Mouse (Mus musculus): ENCODE measurements at regions not wholly inside any gene's neighbourhood (a gene's known extent, or its start where the extent isn't known, plus 50 kb on each side); places are given as distances from the start of the nearest gene placed in this dataset.

DNA sequence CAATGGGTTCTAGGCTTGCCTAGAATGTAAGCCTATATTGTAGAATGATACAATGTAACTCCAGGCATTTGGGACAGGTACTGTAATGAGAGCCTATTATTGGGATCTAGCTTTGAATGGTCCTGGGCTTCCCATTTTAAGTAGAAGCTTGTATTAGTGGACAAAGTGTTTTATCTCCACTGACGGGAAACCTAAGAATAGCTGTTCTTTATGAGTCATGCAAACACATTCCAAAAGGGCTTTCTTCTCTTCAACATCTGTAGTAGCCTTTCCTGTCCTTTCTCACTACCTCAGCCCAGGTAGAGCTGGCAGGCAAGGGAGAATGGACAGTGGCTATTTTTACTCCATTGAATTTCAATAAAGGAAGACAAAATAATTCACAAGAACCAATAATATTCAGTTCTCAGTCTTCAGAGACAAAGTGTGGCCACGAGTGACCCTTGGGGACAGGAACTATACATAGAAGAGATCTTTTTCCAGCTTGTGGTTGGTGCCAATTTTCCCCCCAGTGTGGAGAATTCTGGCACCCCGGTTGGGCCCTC lies 82.8 kb downstream of the Csl start:
- no peak for DNase-seq

DNA sequence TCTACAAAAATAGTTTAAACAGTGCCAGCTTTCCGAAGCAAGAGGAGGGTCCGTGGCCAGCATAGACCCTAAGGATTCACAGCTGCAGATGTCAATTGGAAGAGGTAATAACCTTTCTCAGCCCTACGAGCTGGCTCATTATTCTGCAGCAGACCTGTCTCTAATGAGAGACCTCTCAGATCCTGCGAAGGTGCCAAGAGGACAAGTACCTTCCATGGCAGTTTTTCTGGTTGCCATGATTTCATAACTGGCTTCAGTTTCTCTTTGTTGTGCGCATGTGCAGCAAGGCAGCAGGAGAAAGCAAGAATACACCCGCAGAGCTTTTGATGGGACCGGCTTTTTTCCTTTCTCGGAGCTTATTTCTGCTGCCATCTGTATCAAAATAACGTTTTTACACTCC lies 81.4 kb downstream of the Csl start:
- DNase-seq: no peak

DNA sequence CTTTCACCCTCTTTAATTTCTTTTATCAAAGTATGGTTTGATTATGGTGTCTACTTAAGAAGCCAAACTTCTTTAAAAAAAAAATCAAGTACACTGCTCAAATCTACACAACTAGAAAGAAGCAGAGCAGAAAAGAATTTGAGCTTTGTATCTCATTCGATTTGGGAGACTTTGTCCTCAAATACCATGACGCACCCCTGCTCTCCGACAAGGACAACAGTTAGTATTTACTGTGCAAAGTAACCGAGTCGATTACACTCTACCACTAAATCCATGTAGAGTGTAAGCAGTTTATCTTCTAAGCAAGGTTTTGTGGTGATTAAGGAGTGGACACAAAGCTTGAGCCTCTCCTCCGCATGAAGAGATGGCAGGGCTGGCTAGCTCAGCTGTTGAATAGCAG lies 79.6 kb downstream of the Csl start:
- DNase-seq: no peak

DNA sequence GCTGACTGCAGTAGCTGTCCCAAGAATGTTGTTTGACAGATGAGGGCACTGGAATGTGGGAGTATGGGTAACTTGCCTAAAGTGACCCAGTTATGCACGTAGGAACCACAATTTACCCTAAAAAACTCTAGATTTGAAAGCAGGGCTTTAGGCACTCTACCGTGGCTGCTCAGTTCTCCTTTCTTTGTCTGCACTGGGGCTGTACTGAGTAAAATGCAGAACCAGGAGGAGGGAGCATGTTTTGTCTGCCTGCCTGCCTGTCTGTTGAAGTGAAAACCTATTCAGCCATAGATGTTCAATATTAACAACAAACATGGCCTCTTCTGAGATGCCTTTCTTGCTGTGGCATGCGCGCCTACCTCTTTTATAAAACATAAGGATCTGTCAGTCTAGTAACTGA lies 77.5 kb downstream of the Csl start:
- no peak for DNase-seq

DNA sequence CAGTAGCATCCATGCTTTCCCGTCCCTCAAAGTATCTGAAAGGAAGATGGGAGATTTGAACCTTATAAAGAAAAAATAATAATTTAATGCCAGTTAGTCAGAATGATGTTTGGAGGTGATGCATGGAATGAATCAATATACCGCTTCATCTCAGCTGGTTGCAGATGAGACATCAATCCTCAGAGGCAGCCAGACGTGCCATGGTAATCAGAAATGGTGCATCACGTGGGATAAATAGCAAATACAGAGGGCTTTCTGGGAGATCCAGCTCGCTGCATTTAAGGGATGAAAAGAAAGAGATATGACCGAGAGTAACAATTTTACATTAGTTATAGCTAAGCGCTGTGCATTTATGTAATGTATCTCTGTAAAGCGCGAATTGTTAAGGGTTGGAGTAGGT lies 77.1 kb downstream of the Csl start:
- no peak for DNase-seq

DNA sequence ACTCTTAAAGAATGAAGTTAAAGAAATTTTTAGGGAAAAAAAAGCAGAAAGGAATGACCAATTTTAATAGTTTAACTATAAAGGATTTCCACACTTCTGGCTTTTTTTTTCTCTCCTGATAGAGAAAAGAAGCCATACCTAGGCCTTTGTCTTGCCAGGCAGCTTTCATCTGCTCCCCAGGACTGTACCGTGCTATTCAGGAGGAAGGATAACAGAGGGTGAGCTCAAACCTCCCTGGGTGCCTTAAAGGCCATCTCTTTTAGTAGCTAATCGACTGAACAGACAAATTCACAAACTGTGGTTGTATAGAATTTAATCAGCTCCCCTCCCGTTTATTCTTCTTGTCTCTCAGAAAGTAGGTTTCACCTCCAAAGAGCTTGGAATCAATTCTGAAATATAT lies 76.1 kb downstream of the Csl start:
- DNase-seq: no peak

DNA sequence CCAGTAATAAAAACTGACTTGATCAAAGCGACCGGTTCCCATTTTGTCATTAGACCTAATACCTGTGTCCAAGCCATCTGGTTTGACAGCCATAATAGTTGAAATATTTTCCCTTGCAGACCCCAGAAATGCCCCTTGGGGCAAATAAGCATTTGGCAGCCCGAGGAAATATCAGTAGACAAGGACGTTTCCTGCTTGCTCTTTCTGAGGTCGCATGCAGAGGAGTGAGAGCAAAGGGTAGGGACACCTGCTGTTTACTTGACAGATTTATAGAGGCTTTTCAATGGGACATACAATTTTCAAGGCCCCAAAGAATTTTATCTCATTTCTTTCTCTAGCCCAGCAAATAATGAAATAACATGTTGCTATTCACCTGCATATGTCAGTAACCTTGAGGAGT lies 73.5 kb downstream of the Csl start:
- DNase-seq: no peak

DNA sequence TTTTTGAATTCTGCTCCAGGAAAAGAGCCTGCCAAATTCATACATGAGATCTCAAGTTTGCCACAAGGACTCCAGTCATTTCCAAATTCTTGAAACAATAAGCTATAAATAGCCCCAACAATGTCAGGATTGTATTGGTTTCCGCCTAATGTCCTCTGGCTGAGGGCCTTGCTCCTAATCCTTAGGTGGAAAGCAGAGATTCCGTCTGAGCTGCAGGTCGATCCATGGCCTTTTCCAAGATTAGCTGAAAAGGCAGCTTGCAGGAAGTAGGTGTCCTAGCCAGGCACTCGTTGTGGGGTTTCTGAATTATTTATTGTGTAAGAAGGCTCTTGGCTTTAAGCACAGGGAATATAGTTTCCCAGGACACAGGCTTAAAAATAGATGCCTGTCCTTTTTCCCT lies 72.4 kb downstream of the Csl start:
- no peak for DNase-seq

DNA sequence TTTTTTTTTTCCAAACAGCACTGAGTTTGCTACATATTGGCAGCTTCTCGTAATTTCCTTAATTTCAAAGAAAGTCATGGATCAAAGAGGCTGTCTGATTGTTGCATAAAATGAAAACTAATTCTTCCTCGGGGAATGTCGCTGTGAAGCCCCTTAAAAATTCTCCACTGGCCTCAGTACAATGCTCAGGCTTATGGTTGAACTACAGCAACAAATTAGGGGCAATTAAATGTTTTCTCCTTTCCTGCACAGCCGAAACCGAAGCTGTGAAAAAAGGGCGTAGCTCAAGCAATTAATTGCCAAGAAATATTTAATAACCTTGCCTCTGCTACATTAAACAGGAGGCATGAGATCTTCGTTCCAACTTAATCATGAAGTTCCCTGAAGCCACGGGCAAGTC lies 61.8 kb downstream of the Csl start:
- no peak for DNase-seq

DNA sequence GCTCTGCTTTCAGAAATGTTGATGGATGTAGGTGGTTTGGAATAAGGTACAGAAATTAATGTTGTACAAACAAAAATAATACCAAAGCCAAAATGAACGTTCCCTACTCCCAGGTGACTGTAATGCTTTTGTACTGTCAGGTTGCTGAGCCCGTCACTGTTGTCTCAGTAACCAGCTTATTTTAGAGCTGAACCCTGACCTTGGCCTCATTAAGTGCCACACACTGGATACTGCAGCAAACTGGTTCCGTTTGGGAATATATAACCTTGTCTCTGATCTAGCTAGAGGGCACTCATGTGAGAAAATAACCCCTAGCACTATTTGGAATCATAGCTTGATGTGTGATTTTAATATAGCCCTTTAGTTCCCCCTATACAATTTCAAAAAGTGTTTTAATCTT lies 60.0 kb downstream of the Csl start:
- no peak for DNase-seq

DNA sequence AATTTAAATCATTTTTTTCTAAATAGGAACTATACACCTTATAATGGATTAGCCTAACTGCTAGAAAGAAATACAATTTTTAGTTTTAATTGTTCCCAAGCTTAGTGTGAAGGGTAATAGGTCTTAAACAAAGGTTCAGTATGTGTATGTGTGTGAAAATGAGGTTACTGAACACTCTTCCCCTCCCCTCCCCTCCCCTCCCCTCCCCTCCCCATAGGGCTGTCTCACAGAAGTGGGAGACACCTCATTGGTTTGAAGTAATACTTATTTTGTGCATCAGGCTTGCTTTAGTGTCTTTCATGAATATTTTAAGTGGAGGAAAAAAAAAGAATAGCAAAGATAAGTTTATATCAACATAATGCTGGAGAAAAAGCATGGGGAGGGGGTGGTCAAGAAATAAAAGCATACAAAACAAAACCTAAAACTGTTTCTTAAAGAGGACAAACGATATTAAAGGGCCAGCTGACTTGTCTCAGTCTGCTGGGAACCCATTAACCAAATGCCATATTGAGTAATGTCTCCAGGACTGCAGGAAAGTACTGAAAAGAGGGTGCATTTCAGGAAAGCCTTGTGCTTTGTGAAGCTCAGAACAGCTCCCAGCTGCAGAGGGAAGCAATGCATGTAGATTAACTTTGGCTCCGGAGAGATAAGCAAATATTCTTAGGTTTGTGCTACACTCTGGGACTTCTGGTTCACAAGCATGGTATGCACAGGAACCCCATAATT lies 59.2 kb downstream of the Csl start:
- DNase-seq: no peak
